Mouse (Mus musculus) thymus, adult 2 months (tissue): ENCODE results near the gene Trappc6a.

Experiments
- CTCF ChIP-seq: fragments of 200-500 bp; IDR thresholded peaks from 2 replicates; pipeline ENCODE4 v1.5.1; 2012; ENCODE audit warnings: mild to moderate bottlenecking, control low read depth, low read length, moderate library complexity, borderline replicate concordance; ENCODE audit not compliant: control insufficient read depth, poor library complexity, insufficient read depth; ENCODE audit errors: extremely low read depth
- POLR2A ChIP-seq: fragments of 200-500 bp; IDR thresholded peaks from 2 replicates; pipeline ENCODE4 v1.6.1; 2012; ENCODE audit warnings: mild to moderate bottlenecking, low read length, control low read depth, moderate library complexity; ENCODE audit not compliant: control insufficient read depth, poor library complexity, insufficient read depth; ENCODE audit errors: extremely low read depth

DNA sequence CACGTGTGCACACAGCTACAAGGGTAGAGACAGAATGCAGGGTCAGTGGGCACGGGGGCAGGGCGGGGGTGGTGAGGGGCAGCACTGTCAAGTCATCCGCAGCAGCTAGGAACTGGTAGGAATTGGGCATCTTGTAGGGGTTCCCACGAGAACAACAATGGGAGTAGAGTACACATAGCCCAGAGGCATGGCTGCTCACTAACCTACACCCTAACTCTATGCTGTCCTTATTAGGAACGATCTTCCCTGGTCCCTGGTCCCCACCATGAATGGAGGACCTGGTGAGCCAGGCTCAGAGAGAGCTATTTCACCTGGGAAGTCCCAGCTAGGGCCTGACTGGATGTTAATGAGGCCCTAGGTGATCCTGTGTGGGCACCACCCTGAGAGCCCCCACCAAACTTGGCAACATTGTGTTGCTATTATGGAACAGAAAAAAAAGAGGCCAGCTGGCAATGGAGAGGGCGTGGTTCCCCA lies 33.5 kb downstream of the Trappc6a start:
- TF ChIP-seq POLR2A (no peak), CTCF (no peak)
